Mouse (Mus musculus): ENCODE results near the gene Erg. TPM values are rescaled to one million over a fixed set of nuclear protein-coding genes. Genes with fewer than 3 reads are reported as not detected.

Erg gene
- total and polyA plus RNA-seq, 3 experiments, result 0.11 to 0.81 (median 0.34) TPM

DNA sequence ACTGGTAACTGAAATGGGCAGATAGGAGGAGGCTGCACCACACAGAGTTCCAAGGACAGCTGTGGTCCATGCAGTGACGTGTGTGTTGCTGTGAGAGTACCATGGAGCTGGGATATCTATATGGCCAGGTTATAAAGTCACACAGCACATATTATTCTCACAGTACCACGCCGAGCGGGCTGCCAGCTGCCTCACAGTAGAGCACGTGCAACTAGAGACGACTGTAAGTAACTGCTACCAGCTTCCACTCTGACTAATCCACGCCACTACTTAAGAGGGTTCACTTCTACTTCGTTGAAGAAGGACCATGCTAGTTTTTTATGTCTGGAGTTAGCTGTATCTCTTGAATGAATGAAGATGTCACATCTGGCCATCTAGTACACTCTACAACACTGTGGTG, 66.9 kb downstream of the Erg start:
- Histone ChIP-seq H3K4me2 (ENCODE audit: insufficient read depth, low read depth, poor library complexity, severe bottlenecking) (no peak overlapping the region), H3K4me3 (replicated peaks in 1 of 3; ENCODE audit: low read depth in 2 of 3, low read length in 2 of 3, poor library complexity in 1 of 3) (no peak overlapping the region), H3K27me3 (replicated peaks) (no peaks in the 10 kb centered on the region), H3K9ac (ENCODE audit: insufficient read depth, low read depth) (no peak overlapping the region), H3K79me2 (replicated peaks; ENCODE audit: control insufficient read depth, extremely low read depth, insufficient read depth, poor library complexity, severe bottlenecking) (no peaks in the 10 kb centered on the region), H3K36me3 (replicated peaks in 1 of 2; ENCODE audit: control insufficient read depth in 1 of 2, insufficient read depth in 1 of 2, low read length in 1 of 2) (no peaks in the 10 kb centered on the region), H3K9me3 (replicated peaks; ENCODE audit: low read length) (no peaks in the 10 kb centered on the region), H3K27ac (ENCODE audit: insufficient read depth, low read depth) (no peak overlapping the region), H3K4me1 (ENCODE audit: control insufficient read depth in 1 of 2, insufficient read depth in 2 of 2) (peaks cover 0 to 2% of the 10 kb centered on the region in 2 experiments; a peak in 1 of 4 replicates)
- no peak for TF ChIP-seq USF1 (IDR thresholded peaks at IDR 0.05; ENCODE audit: low read depth, low read length)
- TF ChIP-seq BHLHE40 (IDR thresholded peaks at IDR 0.05; ENCODE audit: low read depth, low read length), result peak; percentile 68
- DNase-seq (ENCODE audit: extremely low read depth), result no peak
- dilution Hi-C loops (cut with MboI; ENCODE audit: extremely low pct_ligation_motif_present, extremely low pct_unique_long_range_greater_than_20kb, low sequenced_read_pairs) (no loop called here), in situ Hi-C loops (cut with MboI; ENCODE audit: low pct_ligation_motif_present, low pct_unique_long_range_greater_than_20kb, low sequenced_read_pairs) (no loop called here)

GRCm38 (mm10) chr16:95506051-95506450, 80.3 kb downstream of the Erg start:
- H3K9ac ChIP-seq (ENCODE audit: insufficient read depth, low read depth), result no peak overlapping the region
- H3K27ac ChIP-seq (ENCODE audit: insufficient read depth, low read depth), result no peak overlapping the region
- in situ Hi-C loops (cut with MboI; ENCODE audit: low pct_ligation_motif_present, low pct_unique_long_range_greater_than_20kb, low sequenced_read_pairs), result no loop called here
- H3K4me2 ChIP-seq (ENCODE audit: insufficient read depth, low read depth, poor library complexity, severe bottlenecking), result no peak overlapping the region
- no peaks in the 10 kb centered on the region for H3K9me3 ChIP-seq (replicated peaks; ENCODE audit: low read length)
- no peaks in the 10 kb centered on the region for H3K79me2 ChIP-seq (replicated peaks; ENCODE audit: control insufficient read depth, extremely low read depth, insufficient read depth, poor library complexity, severe bottlenecking)
- H3K27me3 ChIP-seq (replicated peaks), result no peaks in the 10 kb centered on the region
- no peaks in the 10 kb centered on the region for H3K4me1 ChIP-seq (ENCODE audit: control insufficient read depth in 1 of 2, insufficient read depth in 2 of 2)
- DNase-seq (ENCODE audit: extremely low read depth), result no peak
- dilution Hi-C loops (cut with MboI; ENCODE audit: extremely low pct_ligation_motif_present, extremely low pct_unique_long_range_greater_than_20kb, low sequenced_read_pairs), result no loop called here
- no peak overlapping the region for H3K4me3 ChIP-seq (replicated peaks in 1 of 3; ENCODE audit: low read depth in 2 of 3, low read length in 2 of 3, poor library complexity in 1 of 3)
- H3K36me3 ChIP-seq (replicated peaks in 1 of 2; ENCODE audit: control insufficient read depth in 1 of 2, insufficient read depth in 1 of 2, low read length in 1 of 2), result no peaks in the 10 kb centered on the region
- TF ChIP-seq ZNF384 (IDR thresholded peaks at IDR 0.05; ENCODE audit: low read depth, low read length) (no peak), BHLHE40 (IDR thresholded peaks at IDR 0.05; ENCODE audit: low read depth, low read length) (no peak), KAT2A (IDR thresholded peaks at IDR 0.05; ENCODE audit: insufficient replicate concordance, low read length) (no peak), SIN3A (IDR thresholded peaks at IDR 0.05; ENCODE audit: low read length) (no peak), MYC (IDR thresholded peaks at IDR 0.05; ENCODE audit: low read depth, low read length) (no peak), ZMIZ1 (IDR thresholded peaks at IDR 0.05; ENCODE audit: low read depth, low read length) (no peak), MAX (IDR thresholded peaks at IDR 0.05; ENCODE audit: low read length) (no peak), USF1 (IDR thresholded peaks at IDR 0.05; ENCODE audit: low read depth, low read length) (no peak), ETS1 (conservative IDR thresholded peaks at IDR 0.05; ENCODE audit: low read depth, low read length) (no peak), NELFE (IDR thresholded peaks at IDR 0.05; ENCODE audit: low read depth, low read length) (no peak), IRF4 (IDR thresholded peaks at IDR 0.05; ENCODE audit: low read depth, low read length) (no peak), JUN (IDR thresholded peaks at IDR 0.05; ENCODE audit: insufficient read depth, low read depth, low read length) (no peak), MEF2A (IDR thresholded peaks at IDR 0.05; ENCODE audit: borderline replicate concordance, low read depth, low read length) (no peak), CHD1 (IDR thresholded peaks at IDR 0.05; ENCODE audit: low read depth, low read length) (no peak), ZKSCAN1 (IDR thresholded peaks at IDR 0.05; ENCODE audit: borderline replicate concordance, low read depth, low read length) (no peak), CTCF (conservative IDR thresholded peaks at IDR 0.05 in 1 of 2, IDR thresholded peaks at IDR 0.05 in 1 of 2; ENCODE audit: low read depth in 2 of 2, low read length in 2 of 2) (no peak), ZC3H11A (IDR thresholded peaks at IDR 0.05; ENCODE audit: low read depth, low read length) (no peak)
